Mouse (Mus musculus) left cerebral cortex, postnatal 10 days (tissue): ENCODE results near the gene Crot. TPM values are rescaled to one million over a fixed set of nuclear protein-coding genes. Genes with fewer than 3 reads are reported as not detected.
A peak's percentile ranks its signal among the peaks of the same experiment; 100 is the strongest.
"Not testable (repeated sequence)": the region's sequence is repeated elsewhere in the genome, so short reads cannot be mapped to it uniquely, and the experiment has no call there.

Source experiments
- DNase-seq, 2 experiments: peaks; one replicate each; pipeline ENCODE4 v3.0.0; 2021 to 2022; ENCODE audit warnings: low spot score in 2 of 2, mixed read lengths in 1 of 2; ENCODE audit errors: extremely low spot score in 1 of 2
- intact Hi-C: fragments of 180-260 bp; cut with DNase I; formaldehyde crosslinking; loops from one replicate; pipeline ENCODE4 v1.15.1; 2025
- total RNA-seq, 2 experiments: library from RNA; stranded (reverse); gene quantifications; 2 replicates each; pipeline ENCODE4 v1.2.3; 2021

The Crot gene
- total RNA-seq: 10 to 100 TPM; 17.5 to 21.3 TPM

DNA sequence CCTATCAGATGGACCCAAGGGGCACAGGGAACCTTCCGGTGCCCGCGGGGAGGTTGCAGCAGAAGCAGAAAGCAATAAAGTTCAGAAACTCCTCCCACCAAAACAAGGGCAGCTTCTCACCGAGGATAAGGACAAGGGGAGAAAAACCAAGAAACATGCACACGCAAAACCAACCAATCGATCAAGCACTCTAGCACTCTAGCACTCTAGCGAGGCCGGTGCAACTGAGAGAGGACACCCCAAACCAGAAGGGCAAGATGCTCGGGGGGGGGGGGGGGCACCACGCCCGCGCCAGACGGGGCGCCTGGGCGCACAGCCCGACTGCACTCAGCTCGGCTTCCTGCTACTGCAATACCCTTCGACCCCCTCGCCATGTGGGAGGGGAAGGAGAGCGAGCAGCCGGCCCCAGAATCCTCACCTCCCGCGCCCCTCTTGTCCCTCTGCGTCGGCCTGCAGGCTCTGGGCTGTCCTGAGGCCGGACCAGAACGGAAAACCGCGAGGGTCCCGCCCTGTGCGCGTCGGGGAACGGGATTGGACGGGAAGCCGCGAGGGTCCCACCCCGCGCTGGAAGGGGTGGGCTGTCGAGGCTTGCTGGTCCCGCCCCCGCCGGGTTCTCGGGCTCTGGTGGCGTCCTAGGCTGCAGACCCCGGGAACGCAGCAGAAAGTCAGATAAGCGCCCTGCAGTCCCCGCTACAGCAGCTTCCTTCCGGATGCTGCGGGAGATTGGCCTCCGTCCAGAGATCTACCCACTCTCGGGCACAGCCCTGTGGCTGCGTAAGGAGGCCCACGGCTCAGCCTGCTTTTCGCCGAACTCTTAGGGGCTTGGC lies at the start of gene Crot:
Crot (minus strand) TSS at position 639 of the 827 bp plus-strand sequence.
- DNase-seq: peak; percentile 91 to 97
- intact Hi-C loops: no loop called here

DNA sequence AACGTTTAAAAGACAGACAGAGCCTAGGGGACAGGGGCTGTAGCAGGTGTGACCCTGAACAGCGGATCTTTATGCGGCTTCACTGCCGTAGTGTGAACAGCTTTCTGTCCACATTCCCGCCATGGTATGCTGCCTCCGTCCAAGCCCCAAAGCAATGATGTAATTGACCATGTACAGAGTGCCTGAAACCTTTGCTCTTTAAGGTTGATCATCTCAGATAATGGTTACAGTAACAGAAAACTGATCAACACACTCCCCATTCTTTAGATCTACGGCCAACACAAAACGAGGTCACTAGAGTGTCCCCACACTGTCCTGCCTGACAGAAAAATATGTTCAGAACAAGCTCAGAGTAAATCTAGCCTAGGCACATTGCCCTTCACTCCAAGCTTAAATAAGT lies 48.8 kb upstream of the Crot start:
- intact Hi-C loops: loop anchor here (10.0 kb wide), 1 partner anchor 181 kb away; no protein-coding TSS in a partner anchor
- DNase-seq: no peak

DNA sequence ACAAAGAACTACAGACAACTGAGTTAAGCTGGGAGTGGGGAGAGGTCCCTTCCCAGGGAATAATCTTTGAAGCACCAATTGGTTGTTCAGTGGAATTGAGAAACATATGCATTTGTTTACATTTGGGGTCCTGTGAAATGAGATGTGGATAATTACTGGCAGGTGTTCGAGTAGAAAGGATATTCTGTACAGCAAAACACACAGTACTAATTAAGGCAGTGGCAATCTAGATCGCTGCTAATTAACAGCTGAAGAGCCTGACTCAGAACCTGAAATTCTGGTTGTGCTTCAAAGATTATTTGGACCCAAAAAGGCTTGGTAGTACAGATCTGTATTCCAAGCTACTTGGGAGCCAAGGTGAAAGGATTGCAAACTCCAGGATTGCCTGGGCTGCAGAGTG lies 47.7 kb upstream of the Crot start:
- intact Hi-C loops: loop anchor here (10.0 kb wide), 1 partner anchor 180 kb away; no protein-coding TSS in a partner anchor

DNA sequence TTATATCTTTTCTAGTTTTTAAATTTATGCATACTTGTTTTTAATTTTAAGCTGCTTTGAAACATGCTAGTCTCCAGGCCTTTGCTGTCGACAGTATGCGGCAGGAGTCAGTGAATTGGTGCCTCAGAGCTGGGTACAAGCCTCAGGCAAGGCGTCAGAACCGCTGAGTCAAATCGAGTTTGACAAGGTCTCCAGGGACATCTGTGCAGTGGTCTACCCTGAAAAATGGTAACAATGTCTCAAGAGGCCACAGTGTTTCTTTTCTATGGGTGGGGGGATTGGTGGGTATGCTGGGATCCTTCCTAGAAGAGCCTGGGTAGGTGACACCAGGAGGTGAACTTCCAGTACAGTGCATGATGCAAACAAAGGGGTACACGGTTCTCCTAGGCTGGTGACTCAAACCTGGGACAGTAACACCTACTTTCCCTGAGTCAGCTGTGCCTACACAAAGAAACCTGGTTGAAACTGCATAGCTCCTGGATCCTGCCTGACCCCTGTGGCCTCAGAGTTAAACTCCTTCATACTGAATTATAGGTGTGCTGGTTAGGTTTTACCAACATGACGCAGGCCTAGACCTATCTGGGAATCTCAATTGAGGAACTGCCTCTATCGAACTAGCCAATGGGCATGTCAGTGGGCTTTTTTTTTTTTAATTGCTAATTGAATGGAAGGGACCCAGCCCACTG lies 46.6 kb upstream of the Crot start:
- intact Hi-C loops: loop anchor here (10.0 kb wide), 1 partner anchor 179 kb away; no protein-coding TSS in a partner anchor
- DNase-seq: no peak

More for the DNA sequence above, 47.7 kb upstream of the Crot start:
- DNase-seq: no peak

DNA sequence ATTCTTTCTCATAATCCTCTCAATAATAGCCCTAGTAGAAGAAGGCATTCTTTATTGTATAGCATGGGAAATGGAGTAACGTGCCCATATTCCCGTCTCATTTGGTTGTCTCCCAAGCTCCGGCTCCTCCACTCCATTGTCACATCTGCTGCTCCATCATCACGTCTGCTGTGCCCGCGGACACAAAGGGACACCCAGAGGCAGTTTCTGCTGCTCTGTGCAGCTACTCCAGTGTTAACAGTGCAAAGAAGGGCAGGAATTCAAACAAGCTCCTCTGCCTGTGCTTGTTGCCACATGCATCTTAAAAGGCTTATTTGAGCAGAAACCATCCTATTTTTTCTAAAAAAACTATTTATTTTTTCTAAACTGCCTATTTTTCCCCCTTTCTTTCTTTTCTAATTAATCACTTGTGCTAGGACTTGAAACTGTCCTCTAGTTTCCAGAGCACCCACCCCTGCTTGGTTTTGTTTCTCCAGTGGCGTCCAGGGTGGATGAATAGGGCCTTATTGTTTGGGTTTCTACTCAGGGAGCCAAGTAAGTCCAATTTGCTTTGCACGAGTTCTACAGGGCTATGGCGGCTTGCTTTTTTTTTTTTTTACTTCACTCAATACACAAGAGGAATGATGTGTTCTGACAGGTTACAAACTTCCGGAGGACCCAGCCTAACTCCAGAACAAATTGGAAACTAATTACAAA lies 45.7 kb upstream of the Crot start:
- intact Hi-C loops: loop anchor here (10.0 kb wide), 1 partner anchor 178 kb away; no protein-coding TSS in a partner anchor
- no peak for DNase-seq

DNA sequence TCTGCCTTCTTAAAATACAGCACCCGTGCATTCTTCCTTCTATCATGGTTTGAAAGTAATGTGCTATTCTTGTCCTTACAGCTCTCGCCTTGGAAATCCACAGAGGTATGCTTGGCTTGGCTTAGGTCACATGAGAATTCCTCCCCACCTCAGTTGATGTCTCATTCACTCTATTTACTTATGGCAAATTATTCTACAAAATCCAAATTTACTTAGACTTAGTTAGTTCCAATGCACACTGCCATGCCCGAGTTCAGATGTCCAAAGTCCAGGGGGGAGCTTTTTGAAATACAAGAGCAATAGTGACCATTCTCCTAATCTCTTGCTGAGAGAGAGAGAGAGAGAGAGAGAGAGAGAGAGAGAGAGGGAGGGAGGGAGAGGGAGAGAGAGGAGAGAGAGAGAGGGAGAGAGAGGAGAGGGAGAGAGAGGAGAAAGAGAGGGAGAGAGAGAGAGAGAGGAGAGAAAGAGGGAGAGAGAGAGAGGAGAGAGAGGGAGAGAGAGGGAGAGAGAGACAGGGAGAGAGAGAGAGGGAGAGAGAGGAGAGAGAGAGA lies 43.6 kb upstream of the Crot start:
- DNase-seq: no peak
- intact Hi-C loops: loop anchor here (10.0 kb wide), 1 partner anchor 176 kb away; no protein-coding TSS in a partner anchor

DNA sequence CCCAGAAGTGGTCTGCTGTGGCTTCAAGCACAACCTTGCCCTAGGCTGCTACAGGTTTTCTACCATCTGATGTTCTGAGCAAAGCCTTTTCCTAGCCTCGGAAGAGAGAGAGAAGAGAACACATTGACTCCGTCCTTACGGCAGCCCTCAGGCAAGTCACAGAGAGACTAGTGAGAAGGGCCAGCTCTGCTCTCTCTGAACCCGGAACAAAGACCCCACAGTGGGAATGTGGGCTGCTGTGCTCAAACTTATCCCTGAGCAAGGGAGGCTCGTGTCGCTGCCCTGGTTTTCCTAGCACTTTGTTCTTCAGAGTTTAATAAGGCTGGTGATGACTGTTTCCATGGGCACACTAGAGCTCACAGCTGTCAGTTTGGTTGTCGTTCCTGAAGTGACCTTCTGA lies 42.9 kb upstream of the Crot start:
- intact Hi-C loops: loop anchor here (10.0 kb wide), 1 partner anchor 175 kb away; no protein-coding TSS in a partner anchor
- no peak for DNase-seq

DNA sequence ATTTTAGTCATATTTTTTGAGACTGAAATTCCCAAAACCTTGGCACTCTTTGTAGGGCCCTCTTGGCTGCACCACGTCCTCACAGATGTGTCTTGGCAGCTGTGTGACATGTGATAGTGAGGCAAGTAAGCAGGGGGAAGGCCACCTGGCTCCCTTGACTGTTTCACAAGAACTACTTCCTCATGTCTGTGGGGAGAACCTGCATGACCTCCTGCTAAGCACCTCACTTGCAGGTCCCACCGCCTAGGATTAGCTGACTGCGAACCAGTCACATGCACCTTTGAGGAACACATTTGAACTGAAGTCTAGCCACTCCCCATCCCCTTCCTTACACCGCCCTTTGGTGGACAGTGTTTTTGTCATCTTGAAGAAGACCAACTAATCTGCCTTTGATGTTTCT lies 40.2 kb upstream of the Crot start:
- DNase-seq: no peak
- intact Hi-C loops: no loop called here

DNA sequence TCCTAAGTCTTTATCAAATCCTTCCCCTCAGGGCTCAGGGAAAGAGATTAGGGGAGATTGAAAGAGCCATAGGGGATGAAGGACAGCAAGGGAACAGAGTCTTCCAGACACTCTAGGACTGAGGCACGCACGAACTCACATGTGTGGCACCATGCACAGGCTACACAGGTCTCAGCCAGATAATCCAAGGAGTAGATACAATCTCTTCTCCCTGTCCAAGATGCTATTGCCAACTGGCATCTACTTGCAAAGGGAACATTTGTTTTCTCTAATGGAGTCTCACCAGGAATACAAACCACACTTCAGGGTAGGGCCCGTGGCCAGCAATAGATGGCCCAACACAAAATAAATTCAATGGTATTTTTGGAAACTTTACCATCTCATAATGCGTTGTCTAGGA lies 38.3 kb upstream of the Crot start:
- no peak for DNase-seq
- intact Hi-C loops: no loop called here

DNA sequence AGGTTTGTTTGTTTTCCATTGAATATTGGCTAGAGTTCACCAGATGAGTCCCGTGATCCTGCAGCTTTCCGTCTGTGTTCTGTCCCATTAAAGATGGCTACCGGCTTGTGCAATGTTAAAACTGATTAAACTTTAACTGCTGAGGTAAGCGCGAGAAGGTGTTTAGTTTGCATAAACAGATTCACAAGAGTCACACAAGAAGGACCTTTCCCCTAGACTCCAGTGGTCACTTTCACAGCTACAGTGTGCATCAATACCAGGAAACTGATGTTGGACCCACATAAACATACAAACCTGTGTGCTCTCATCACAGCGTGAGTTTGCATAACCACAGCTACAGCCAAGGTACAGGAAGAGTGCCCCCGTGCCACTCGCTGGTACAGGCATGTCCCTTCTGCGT lies 37.4 kb upstream of the Crot start:
- intact Hi-C loops: no loop called here
- no peak for DNase-seq

DNA sequence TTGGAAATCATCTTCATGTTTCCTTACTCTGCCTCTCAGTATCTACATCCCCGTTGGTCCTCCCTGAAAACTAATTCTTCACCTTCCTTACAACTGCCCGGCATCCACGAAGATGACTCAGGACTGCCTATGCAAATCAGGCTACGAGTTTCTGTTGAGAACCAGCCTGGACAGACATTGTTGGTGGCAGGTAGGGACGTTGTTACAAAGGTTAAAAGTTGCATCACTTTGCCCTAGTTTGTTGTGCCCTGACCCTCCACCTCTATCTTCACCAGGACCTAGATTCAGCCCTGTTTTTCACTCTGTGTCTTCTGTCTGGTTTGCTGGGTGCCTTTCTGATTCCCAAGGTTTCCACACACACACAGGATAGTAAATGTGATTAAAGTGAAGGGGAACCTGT lies 36.7 kb upstream of the Crot start:
- DNase-seq: no peak
- intact Hi-C loops: no loop called here

DNA sequence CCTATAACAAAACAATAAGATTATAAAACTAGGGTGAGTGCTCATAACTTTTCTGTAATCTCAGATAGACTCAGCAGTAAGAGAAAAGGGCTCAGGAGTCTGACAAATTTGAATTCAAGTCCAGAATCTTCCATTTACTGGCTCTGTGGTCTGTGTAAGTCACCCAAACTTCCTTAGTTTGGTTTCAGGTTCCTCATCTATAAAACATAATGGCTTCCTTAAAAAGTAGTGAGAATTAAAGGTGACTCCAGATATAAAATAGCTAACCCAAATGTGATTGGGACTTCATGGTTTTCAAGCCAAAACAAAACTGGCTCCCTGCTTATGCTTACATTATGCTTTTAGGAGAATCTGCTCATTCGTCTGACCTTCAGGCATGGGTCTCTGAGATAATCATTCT lies 35.5 kb upstream of the Crot start:
- intact Hi-C loops: no loop called here
- no peak for DNase-seq

DNA sequence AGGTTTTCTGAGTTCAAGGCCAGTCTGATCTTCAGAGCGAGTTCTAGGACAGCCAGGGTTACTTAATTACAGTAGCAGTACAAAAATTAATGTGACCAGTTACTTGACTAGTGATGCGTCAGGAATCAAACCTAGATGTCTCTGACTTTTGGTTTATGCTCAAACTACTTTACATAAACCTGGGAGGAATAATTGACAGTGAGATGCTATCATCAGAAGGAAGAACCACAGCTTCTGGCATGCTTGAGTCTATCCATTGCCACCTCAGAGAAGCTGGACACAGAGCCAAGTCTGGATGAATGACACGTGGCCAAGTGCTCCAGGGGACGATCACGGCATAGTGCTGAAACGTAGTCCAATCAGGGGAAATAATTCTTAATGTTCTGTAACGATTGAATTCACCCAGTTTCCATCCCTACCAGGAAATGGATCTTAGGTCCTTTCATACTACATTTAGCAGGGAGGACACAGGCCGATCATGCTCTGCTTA lies 35.0 kb upstream of the Crot start:
- DNase-seq: no peak
- intact Hi-C loops: no loop called here

DNA sequence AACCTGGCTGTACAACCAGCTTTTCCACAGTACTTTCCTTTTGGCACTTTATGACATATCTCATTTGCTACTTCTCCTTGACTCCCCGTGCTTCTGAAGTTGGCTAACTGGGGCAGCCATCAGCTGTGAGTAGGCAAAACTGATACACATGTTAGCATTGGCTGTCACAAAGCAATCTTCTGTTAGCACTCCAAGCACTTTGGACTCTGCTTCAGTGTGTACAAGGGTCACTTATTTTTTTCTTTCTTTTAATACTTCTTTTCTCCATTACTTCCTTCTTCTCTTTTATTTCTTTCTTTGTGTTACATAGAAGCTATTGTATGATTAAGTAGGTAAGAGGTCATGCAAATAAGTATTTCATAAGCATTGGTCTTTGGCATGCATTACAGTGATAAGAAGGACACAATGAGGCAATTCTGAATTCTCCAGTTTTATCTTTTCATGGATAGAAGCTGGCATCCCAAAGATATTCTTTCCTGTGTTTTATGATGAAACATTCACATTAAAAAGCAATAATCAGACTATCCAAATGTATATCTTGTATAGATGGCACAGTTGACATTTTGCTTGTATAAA lies 31.2 kb upstream of the Crot start:
- intact Hi-C loops: no loop called here

DNA sequence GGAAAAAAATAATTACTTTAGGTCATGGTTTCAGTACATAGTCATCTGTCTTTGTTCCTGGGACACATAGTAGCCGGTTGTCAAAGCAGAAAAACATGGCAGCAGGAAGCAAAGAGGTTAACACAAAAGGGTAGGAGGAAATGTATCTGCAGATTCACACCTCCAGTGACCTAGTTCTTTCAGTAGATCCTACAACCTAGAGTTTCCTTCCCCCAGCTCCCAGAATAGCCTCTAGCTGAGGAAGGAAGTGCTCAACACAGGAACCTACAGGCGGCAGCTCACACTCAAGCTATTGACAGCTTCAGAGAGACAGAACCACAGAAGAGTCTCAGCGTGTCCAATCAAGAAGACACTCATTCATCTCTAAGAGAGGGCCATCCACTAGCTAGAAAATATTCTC lies 18.2 kb upstream of the Crot start:
- DNase-seq: no peak
- intact Hi-C loops: no loop called here

More for the DNA sequence above, 31.2 kb upstream of the Crot start:
- no peak for DNase-seq

DNA sequence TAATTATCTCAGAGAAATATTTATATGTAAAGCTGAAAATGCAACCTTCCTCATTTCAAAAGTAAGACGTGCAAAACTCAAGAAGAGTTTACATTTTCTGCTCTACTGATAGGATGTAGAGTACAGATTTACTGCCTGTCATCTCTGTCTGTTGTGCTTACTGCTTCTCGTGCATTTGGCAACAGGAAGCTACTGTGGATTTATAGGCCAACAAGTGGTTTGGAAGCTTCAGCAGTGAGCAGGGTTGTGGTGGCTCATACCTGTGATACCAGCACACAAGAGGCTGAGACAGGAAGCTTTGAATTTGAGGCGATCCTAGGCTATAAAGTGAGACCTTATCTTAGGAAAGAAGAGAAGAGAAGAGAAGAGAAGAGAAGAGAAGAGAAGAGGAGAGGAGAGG lies 17.6 kb upstream of the Crot start:
- intact Hi-C loops: no loop called here
- DNase-seq: no peak

DNA sequence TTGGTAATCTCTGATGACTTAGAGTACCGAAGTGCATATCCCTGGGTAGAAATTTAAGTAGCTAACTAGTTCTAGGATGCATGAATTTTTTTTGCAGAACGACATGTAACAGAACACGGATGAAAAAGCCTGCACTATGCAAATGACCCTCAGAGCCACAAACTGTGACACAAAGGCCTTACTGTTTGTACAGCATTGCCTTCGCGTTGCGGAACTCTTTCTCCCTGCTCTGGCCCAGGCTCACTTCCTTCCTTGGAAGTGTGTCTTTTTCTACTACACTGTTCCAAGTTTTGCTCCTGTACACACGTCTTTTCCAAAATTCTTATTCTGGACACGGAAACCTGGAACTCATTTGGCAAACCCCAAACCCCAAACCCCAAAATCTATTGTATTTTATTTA lies 14.2 kb upstream of the Crot start:
- intact Hi-C loops: no loop called here
- DNase-seq: peak in 1 of 2 experiments; percentile 10

DNA sequence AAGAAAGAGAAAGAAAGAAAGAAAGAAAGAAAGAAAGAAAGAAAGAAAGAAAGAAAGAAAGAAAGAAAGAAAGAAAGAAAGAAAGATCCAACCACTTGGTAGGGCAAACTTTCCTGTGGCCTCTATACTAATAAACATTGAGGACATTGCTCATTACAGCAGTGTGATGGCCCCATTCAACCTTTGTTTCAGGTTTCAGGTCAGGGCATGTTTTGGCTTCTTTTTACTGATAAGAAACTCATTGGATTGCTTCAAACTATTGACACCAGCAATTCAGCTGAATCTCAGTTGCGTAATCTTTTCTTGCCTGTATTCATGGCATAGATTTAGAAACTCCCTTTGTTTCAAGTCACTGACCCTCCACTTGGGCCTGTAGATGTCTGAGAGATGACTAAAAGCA lies 13.0 kb upstream of the Crot start:
- no peak for DNase-seq
- intact Hi-C loops: no loop called here

DNA sequence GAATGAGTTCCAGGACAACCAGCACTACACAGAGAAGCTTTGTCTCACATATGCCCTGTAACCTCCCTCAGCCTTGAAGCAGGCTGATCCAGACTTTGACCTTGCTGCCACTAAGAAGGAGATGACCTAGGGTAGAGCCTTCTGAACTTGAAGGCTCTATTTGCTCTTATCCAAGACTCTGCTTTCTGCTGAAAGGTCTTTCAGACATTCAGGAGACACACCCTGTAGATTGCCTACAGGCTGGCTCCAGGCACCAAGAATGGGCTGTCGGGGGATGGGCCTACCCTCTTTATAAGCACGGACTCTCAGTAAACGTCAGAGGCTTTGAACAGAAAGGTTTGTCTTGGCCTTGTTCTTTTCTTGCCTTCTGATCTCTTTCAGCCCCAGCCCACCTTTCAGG lies 9.5 kb upstream of the Crot start:
- DNase-seq, intact Hi-C loops: not testable (repeated sequence)
